Mouse (Mus musculus) gastrocnemius, adult 18-20 months (tissue): Measurements from ENCODE around the gene Sorbs2. TPM values are rescaled to one million over a fixed set of nuclear protein-coding genes. Genes with fewer than 3 reads are reported as not detected.

Experiments
- DNase-seq: peaks from one replicate; pipeline ENCODE4 v3.0.0; 2021; ENCODE audit warnings: low spot score
- total RNA-seq, 2 experiments: library from RNA; stranded (reverse); gene quantifications; 2 replicates each; pipeline ENCODE4 v1.2.3; 2021

Gene Sorbs2
- total RNA-seq, 2 experiments from 2014 or later, result 60.1 to 97.5 TPM

- DNase-seq, result no peak
Measured at GRCm38 (mm10) chr8:45615551-45615950, 108.0 kb downstream of the Sorbs2 start.

GRCm38 (mm10) chr8:45621576-45622178 is 114.1 kb downstream of the Sorbs2 start:
- DNase-seq, result no peak

- no peak for DNase-seq
Measured at GRCm38 (mm10) chr8:45626406-45626805, 118.8 kb downstream of the Sorbs2 start.

- peak; percentile 15 for DNase-seq
Measured at GRCm38 (mm10) chr8:45627246-45628241, 120.0 kb downstream of the Sorbs2 start.

- no peak for DNase-seq
Measured at GRCm38 (mm10) chr8:45628421-45629065, 121.0 kb downstream of the Sorbs2 start.

DNA sequence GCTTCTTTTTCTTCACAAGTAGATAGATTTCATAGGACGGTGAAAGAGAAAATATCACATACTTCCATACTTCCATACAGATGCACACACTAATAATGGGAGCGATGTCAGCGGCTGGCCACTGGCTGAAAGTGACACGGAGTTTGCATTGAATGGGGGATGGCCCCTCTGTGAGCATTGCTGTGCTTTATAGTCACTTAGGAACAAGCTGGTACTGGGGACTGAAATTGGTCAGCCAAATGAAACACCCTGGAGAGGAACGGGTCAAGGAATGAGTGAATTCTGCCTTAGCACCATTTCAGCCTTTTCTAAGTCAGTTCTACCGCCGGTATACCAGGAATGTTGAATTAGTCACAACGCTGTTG is 121.5 kb downstream of the Sorbs2 start:
- no peak for DNase-seq

GRCm38 (mm10) chr8:45631023-45631422 is 123.4 kb downstream of the Sorbs2 start:
- no peak for DNase-seq

GRCm38 (mm10) chr8:45635155-45635554 is 127.6 kb downstream of the Sorbs2 start:
- no peak for DNase-seq

DNA sequence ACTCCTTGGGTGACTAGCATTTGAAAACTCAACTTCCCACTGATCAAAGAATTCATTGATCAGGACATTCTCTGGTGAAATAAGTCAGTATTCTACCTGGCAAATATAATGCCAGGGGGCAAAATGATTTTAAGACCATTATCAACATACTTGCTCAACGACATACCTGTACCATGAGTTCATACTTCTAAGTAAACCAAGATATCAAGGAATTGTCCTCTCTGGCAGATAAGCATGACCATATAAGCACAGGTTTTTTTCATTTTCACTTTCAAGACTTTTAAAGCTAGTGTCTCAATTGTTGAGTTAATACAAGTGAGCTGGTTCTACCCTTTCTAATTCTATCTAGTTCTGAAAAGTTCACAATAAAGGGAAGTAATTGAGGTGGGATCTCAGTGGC is 130.2 kb downstream of the Sorbs2 start:
- no peak for DNase-seq

GRCm38 (mm10) chr8:45639444-45639843 is 131.9 kb downstream of the Sorbs2 start:
- DNase-seq, result no peak

GRCm38 (mm10) chr8:45644651-45645050 is 137.1 kb downstream of the Sorbs2 start:
- no peak for DNase-seq

- no peak for DNase-seq
Measured at GRCm38 (mm10) chr8:45649063-45649462, 141.5 kb downstream of the Sorbs2 start.

GRCm38 (mm10) chr8:45649966-45650365 is 142.4 kb downstream of the Sorbs2 start:
- no peak for DNase-seq

DNA sequence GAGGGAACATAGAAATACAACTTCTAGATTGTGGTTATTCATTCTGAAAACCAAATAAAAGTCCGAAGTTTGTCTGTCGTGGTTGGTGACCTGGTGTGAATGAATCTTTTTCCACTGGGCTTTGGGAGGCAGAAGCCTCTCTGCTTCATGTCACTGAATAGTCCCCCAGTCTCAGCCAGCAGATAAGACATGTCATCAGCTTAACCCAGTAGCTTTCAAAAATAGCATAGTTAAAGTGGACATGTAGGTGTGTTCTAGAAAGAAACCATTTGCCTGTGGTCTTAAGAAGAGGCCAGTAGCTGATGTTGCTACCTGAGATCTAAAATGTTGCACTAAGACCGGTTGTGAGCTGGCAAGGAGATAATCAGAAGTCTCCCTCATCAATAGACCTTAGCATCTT is 150.4 kb downstream of the Sorbs2 start:
- DNase-seq, result no peak

DNA sequence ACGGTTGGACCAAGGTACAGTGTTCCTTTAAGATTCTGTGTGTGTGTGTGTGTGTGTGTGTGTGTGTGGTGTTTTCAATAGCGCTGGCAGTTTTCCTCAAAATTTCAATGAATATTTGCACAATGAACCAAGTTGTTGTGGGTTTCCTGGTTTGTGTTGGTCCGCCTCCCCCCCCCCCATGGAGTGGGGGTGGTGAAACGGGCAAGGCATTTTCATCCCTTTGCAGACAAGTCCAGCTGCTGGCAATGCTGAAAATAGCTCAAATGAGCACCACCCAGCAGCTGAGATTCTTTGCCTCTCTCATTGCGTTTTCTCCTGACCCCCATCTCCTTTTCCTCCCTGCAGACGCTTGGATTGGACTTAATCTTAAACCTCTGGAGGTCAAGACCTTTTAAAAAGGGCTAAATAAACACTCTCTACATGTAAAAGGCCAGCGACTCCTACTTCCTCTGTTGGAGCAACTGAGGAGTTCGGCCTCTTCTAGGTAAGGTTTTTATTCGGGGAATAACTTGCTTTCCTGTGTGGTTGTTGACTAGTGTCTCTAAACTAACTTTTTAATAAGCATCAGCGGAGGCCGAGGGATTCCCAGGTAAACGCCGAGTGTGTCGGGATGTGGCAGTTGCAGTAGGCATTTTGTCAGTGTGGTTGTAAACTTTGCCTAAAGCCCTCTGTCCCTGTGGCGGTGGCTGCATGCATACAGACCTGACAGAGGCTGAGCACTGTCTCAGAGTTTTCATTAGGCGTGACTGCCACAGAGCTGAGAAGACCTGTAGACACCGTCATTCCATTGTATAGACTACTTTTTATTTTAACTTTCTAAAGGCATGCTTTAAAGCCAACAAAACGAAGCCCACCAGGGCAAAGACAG is 151.1 kb downstream of the Sorbs2 start:
- DNase-seq, result peak; percentile 33

- no peak for DNase-seq
Measured at GRCm38 (mm10) chr8:45659473-45659872, 151.9 kb downstream of the Sorbs2 start.

DNA sequence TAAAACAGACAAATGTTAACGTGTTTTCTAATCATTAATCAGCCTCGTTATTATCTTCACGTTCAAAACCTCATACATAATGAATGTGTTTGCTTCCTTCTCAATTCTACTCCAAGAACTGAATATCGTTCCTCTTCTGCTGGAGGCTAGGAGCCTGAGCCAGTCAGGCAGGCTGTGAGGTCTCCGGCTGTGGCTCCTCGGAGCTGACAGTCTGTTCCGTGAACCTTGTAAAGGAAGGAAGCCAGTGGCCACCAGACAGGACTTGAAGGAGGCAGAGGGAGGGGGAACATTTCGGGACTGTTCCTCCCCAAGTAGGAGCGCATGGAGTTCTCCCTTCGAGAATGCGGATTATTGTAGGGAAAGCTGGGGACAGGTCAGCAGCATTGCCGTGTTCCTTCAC is 153.0 kb downstream of the Sorbs2 start:
- no peak for DNase-seq

DNA sequence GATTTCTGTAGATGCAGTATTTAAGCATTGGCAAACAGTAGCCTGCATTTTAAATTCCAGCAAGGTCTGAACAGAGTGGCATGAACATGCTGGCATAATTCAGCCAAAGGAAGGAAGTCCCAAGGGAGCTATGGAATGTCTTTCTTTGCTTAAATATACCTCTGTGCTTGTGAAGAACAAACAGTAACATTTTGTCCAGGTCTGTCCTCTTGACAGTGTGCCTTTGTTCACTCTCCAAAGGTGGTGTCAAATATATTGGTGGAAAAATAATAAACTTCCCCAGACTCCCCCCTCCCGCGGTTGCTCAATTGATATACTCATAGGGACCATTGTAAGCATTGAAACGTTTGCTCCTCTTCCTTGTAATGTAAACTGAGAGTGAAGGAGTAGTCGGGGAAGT is 154.0 kb downstream of the Sorbs2 start:
- DNase-seq, result no peak

- no peak for DNase-seq
Measured at GRCm38 (mm10) chr8:45666221-45666620, 158.6 kb downstream of the Sorbs2 start.

- no peak for DNase-seq
Measured at GRCm38 (mm10) chr8:45673149-45673548, 165.6 kb downstream of the Sorbs2 start.

DNA sequence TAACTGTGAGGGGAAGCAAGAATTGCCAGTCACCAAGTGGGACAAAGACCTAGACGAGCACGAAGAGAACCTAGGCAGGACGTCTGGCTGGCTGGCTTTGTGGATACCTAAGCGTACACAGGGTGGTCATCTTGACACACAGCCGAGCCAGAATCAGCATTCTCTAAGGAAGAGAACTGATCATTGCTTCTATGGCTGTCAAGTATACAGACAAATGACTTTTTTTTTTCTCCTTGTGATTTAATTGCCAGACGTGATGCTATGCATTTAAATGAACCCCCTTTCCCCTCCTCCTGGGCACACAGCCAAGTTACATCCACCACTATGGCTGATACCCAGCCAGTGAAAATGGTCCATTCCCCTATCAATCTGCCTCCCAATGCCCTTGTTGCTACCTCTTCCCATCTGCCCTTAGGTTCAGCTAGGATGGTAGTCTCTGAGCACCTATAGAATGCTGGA is 168.3 kb downstream of the Sorbs2 start:
- DNase-seq, result no peak
